Mouse (Mus musculus) stomach, embryonic 16.5 days (tissue): Measurements from ENCODE around the gene Rplp0. TPM values are rescaled to one million over a fixed set of nuclear protein-coding genes. Genes with fewer than 3 reads are reported as not detected.

Experiments used
- ATAC-seq: fragments of 200-750 bp; cut with Nextera tagmentation; 2 replicates; pipeline ENCODE4 v1.8.0; 2017; ENCODE audit warnings: moderate number of reproducible peaks, moderate TSS enrichment; ENCODE audit not compliant: insufficient read depth, low FRiP score
- H3K27ac ChIP-seq: fragments of 300-500 bp; sonication (generic); 2 replicates; pipeline ENCODE4 v1.5.1; 2014; ENCODE audit warnings: low read length
- H3K27me3 ChIP-seq: fragments of 300-500 bp; sonication (generic); 2 replicates; pipeline ENCODE4 v1.6.1; 2014; ENCODE audit warnings: low read length, control low read depth, mixed read lengths; ENCODE audit not compliant: control insufficient read depth, insufficient read depth
- H3K36me3 ChIP-seq: fragments of 300-500 bp; sonication (generic); 2 replicates; pipeline ENCODE4 v1.6.1; 2014; ENCODE audit warnings: low read length; ENCODE audit not compliant: control insufficient read depth, insufficient read depth
- H3K4me1 ChIP-seq: fragments of 300-500 bp; sonication (generic); 2 replicates; pipeline ENCODE4 v1.6.1; 2014; ENCODE audit warnings: low read length, control low read depth, mixed read lengths; ENCODE audit not compliant: control insufficient read depth, insufficient read depth
- H3K4me2 ChIP-seq: fragments of 300-500 bp; sonication (generic); 2 replicates; pipeline ENCODE4 v1.6.1; 2014; ENCODE audit warnings: low read depth, low read length, mixed read lengths
- H3K4me3 ChIP-seq: fragments of 300-500 bp; sonication (generic); replicated peaks from 2 replicates; pipeline ENCODE4 v1.5.1; 2014; ENCODE audit warnings: mild to moderate bottlenecking, low read length
- H3K9ac ChIP-seq: fragments of 300-500 bp; sonication (generic); 2 replicates; pipeline ENCODE4 v1.6.1; 2014; ENCODE audit warnings: low read length
- H3K9me3 ChIP-seq: fragments of 300-500 bp; sonication (generic); replicated peaks from 2 replicates; pipeline ENCODE4 v1.6.1; 2016; ENCODE audit warnings: low read length, control low read depth; ENCODE audit not compliant: control insufficient read depth
- WGBS: fragments of 180-500 bp; shearing (Covaris S2); extraction: QIAGEN DNeasy Blood & Tissue Kit; methylation state at CpG from one replicate; pipeline ENCODE4 v1.1.7; 2014; 5-methylcytosine and 5-hydroxymethylcytosine counted together
- polyA plus RNA-seq: library from polyadenylated mRNA; unstranded; fragments of >200 nt; fragmentation: Nextera tagmentation; extraction: Ambion mirVana; gene quantifications from 2 replicates; pipeline ENCODE4 v1.2.1, GENCODE M21; 2015

Gene Rplp0
- 1,450 and 1,538 TPM in 2 replicates for polyA plus RNA-seq

- peak; percentile 99 for ATAC-seq
- Histone ChIP-seq H3K9ac (peak within 1 kb of the TSS; percentile 99), H3K27me3 (no peaks in the 10 kb centered on the region), H3K4me3 (peak within 1 kb of the TSS; percentile 80), H3K4me2 (peak within 1 kb of the TSS; percentile 89), H3K9me3 (no peaks in the 10 kb centered on the region), H3K36me3 (peaks cover 17% of the 10 kb centered on the region), H3K27ac (peak within 1 kb of the TSS; percentile 92), H3K4me1 (peaks cover 24% of the 10 kb centered on the region)
- under 1% methylated on average over 78 of the region's 78 CpGs for WGBS
Measured at GRCm38 (mm10) chr5:115559237-115560101, at the start of gene Rplp0. Rplp0 (plus strand) TSS chr5:115559467.

GRCm38 (mm10) chr5:115509790-115510689 lies 49.2 kb upstream of the Rplp0 start:
- no peaks in the 10 kb centered on the region for H3K9me3 ChIP-seq
- H3K4me1 ChIP-seq = peaks cover 40% of the 10 kb centered on the region
- H3K36me3 ChIP-seq = no peaks in the 10 kb centered on the region
- no peak for ATAC-seq
- no peaks in the 10 kb centered on the region for H3K27me3 ChIP-seq
- H3K4me3 ChIP-seq = peak overlapping the region; percentile 93
- 70% methylated on average over 15 of the region's 15 CpGs for WGBS
- H3K4me2 ChIP-seq = peak overlapping the region; percentile 96
- peak overlapping the region; percentile 95 for H3K9ac ChIP-seq
- peak overlapping the region; percentile 77 for H3K27ac ChIP-seq

GRCm38 (mm10) chr5:115512375-115512774 lies 46.9 kb upstream of the Rplp0 start:
- ATAC-seq = no peak
- H3K4me1 ChIP-seq = peaks cover 47% of the 10 kb centered on the region

GRCm38 (mm10) chr5:115513246-115513645 lies 46.0 kb upstream of the Rplp0 start:
- no peaks in the 10 kb centered on the region for H3K27me3 ChIP-seq
- H3K9me3 ChIP-seq = no peaks in the 10 kb centered on the region
- peaks cover 38% of the 10 kb centered on the region for H3K4me1 ChIP-seq
- ATAC-seq = no peak
- H3K27ac ChIP-seq = no peak overlapping the region
- no peak overlapping the region for H3K4me3 ChIP-seq
- H3K4me2 ChIP-seq = no peak overlapping the region
- 94% methylated on average over 14 of the region's 14 CpGs for WGBS
- no peak overlapping the region for H3K9ac ChIP-seq
- H3K36me3 ChIP-seq = no peaks in the 10 kb centered on the region

More at GRCm38 (mm10) chr5:115512375-115512774, 46.9 kb upstream of the Rplp0 start:
- Histone ChIP-seq H3K27ac (no peak overlapping the region), H3K4me2 (no peak overlapping the region), H3K36me3 (no peaks in the 10 kb centered on the region), H3K27me3 (no peaks in the 10 kb centered on the region), H3K9me3 (no peaks in the 10 kb centered on the region), H3K9ac (no peak overlapping the region), H3K4me3 (no peak overlapping the region)
- WGBS = 93% methylated on average over 7 of the region's 7 CpGs

GRCm38 (mm10) chr5:115513721-115514120 lies 45.5 kb upstream of the Rplp0 start:
- WGBS = 91% methylated on average over 16 of the region's 16 CpGs
- H3K9ac ChIP-seq = no peak overlapping the region
- H3K27me3 ChIP-seq = no peaks in the 10 kb centered on the region
- peaks cover 33% of the 10 kb centered on the region for H3K4me1 ChIP-seq
- no peak overlapping the region for H3K4me3 ChIP-seq
- H3K27ac ChIP-seq = no peak overlapping the region
- H3K4me2 ChIP-seq = no peak overlapping the region
- ATAC-seq = no peak
- H3K9me3 ChIP-seq = no peaks in the 10 kb centered on the region
- no peaks in the 10 kb centered on the region for H3K36me3 ChIP-seq

- peaks cover 31% of the 10 kb centered on the region for H3K4me1 ChIP-seq
- ATAC-seq = no peak
- H3K27ac ChIP-seq = peak overlapping the region; percentile 92
- no peaks in the 10 kb centered on the region for H3K36me3 ChIP-seq
- H3K4me3 ChIP-seq = no peak overlapping the region
- 58% methylated on average over 6 of the region's 6 CpGs for WGBS
- no peak overlapping the region for H3K4me2 ChIP-seq
- H3K27me3 ChIP-seq = no peaks in the 10 kb centered on the region
- no peaks in the 10 kb centered on the region for H3K9me3 ChIP-seq
- 0 out of 2 replicates have a peak overlapping the region, but pooled peaks have one; percentile 16 for H3K9ac ChIP-seq
Measured at GRCm38 (mm10) chr5:115514346-115514745, 44.9 kb upstream of the Rplp0 start.

- Histone ChIP-seq H3K4me2 (peak overlapping the region; percentile 45), H3K27me3 (no peaks in the 10 kb centered on the region), H3K9me3 (no peaks in the 10 kb centered on the region), H3K4me3 (0 out of 2 replicates have a peak overlapping the region, but pooled peaks have one; percentile 3), H3K4me1 (peaks cover 26% of the 10 kb centered on the region), H3K36me3 (no peaks in the 10 kb centered on the region), H3K27ac (peak overlapping the region; percentile 92), H3K9ac (peak overlapping the region; percentile 56)
- 23% methylated on average over 20 of the region's 20 CpGs for WGBS
- ATAC-seq = peak; percentile 78; the same call in 1 of the 2 replicates
Measured at GRCm38 (mm10) chr5:115514896-115515587, 44.2 kb upstream of the Rplp0 start.

GRCm38 (mm10) chr5:115516081-115516907 lies 43.0 kb upstream of the Rplp0 start:
- no peak overlapping the region for H3K4me3 ChIP-seq
- no peaks in the 10 kb centered on the region for H3K36me3 ChIP-seq
- peak overlapping the region; percentile 78 for H3K27ac ChIP-seq
- H3K27me3 ChIP-seq = no peaks in the 10 kb centered on the region
- peaks cover 33% of the 10 kb centered on the region for H3K4me1 ChIP-seq
- no peak overlapping the region; the same call in 1 of the 2 replicates for H3K4me2 ChIP-seq
- H3K9ac ChIP-seq = no peak overlapping the region
- no peak for ATAC-seq
- 70% methylated on average over 32 of the region's 32 CpGs for WGBS
- H3K9me3 ChIP-seq = no peaks in the 10 kb centered on the region
